Mouse (Mus musculus): ENCODE measurements around the gene Gm34653. TPM values are rescaled to one million over a fixed set of nuclear protein-coding genes. Genes with fewer than 3 reads are reported as not detected.
"Not testable (repeated sequence)": the region's sequence is repeated elsewhere in the genome, so short reads cannot be mapped to it uniquely, and the experiment has no call there.

Gm34653 gene
- under 1 TPM in 1 of 2 experiments, not detected in 1; 0.17 TPM for total RNA-seq (2021)
- long read RNA-seq, experiment 1, result 0 reads
- long read RNA-seq, experiment 2, result 0 reads

- DNase-seq (ENCODE audit: low spot score in 2 of 2), result not testable (repeated sequence)
Observed at GRCm38 (mm10) chr2:34832766-34833457, at the start of gene Gm34653. TSS of gene Gm34653 (plus strand) at chr2:34833007.

- DNase-seq (ENCODE audit: low spot score in 2 of 2), result no peak
Observed at GRCm38 (mm10) chr2:34783064-34784020, 49.5 kb upstream of the Gm34653 start.

GRCm38 (mm10) chr2:34784085-34784484 is 48.7 kb upstream of the Gm34653 start:
- no peak for DNase-seq (ENCODE audit: low spot score in 2 of 2)

GRCm38 (mm10) chr2:34790282-34790681 is 42.5 kb upstream of the Gm34653 start:
- no peak for DNase-seq (ENCODE audit: low spot score in 2 of 2)

GRCm38 (mm10) chr2:34792543-34792942 is 40.3 kb upstream of the Gm34653 start:
- not testable (repeated sequence) for DNase-seq (ENCODE audit: low spot score in 2 of 2)

- DNase-seq (ENCODE audit: low spot score in 2 of 2), result no peak
Observed at GRCm38 (mm10) chr2:34794511-34794910, 38.3 kb upstream of the Gm34653 start.

GRCm38 (mm10) chr2:34795426-34795825 is 37.4 kb upstream of the Gm34653 start:
- no peak for DNase-seq (ENCODE audit: low spot score in 2 of 2)

GRCm38 (mm10) chr2:34799357-34800256 is 33.2 kb upstream of the Gm34653 start, which contains the start of gene Rabepk:
TSS of gene Rabepk (minus strand) at chr2:34799912.
- peak; percentile 63 to 80 for DNase-seq (ENCODE audit: low spot score in 2 of 2)

GRCm38 (mm10) chr2:34800371-34800770 is 32.4 kb upstream of the Gm34653 start:
- DNase-seq (ENCODE audit: low spot score in 2 of 2), result no peak

- peak; percentile 94 to 97 for DNase-seq (ENCODE audit: low spot score in 2 of 2)
Observed at GRCm38 (mm10) chr2:34801516-34802482, 31.0 kb upstream of the Gm34653 start.

- DNase-seq (ENCODE audit: low spot score in 2 of 2), result not testable (repeated sequence)
Observed at GRCm38 (mm10) chr2:34802565-34803245, 30.1 kb upstream of the Gm34653 start.

- no peak for DNase-seq (ENCODE audit: low spot score in 2 of 2)
Observed at GRCm38 (mm10) chr2:34803746-34804145, 29.1 kb upstream of the Gm34653 start.

- no peak for DNase-seq (ENCODE audit: low spot score in 2 of 2)
Observed at GRCm38 (mm10) chr2:34804172-34804571, 28.6 kb upstream of the Gm34653 start.

- no peak for DNase-seq (ENCODE audit: low spot score in 2 of 2)
Observed at GRCm38 (mm10) chr2:34804815-34805214, 28.0 kb upstream of the Gm34653 start.

GRCm38 (mm10) chr2:34805364-34805950 is 27.4 kb upstream of the Gm34653 start:
- DNase-seq (ENCODE audit: low spot score in 2 of 2), result no peak

GRCm38 (mm10) chr2:34808057-34808456 is 24.8 kb upstream of the Gm34653 start:
- no peak for DNase-seq (ENCODE audit: low spot score in 2 of 2)

GRCm38 (mm10) chr2:34809568-34809967 is 23.2 kb upstream of the Gm34653 start:
- no peak for DNase-seq (ENCODE audit: low spot score in 2 of 2)

- no peak for DNase-seq (ENCODE audit: low spot score in 2 of 2)
Observed at GRCm38 (mm10) chr2:34810775-34811174, 22.0 kb upstream of the Gm34653 start.

GRCm38 (mm10) chr2:34812706-34813105 is 20.1 kb upstream of the Gm34653 start:
- DNase-seq (ENCODE audit: low spot score in 2 of 2), result no peak

Measured in gastrocnemius, postnatal 4 days (tissue).